Mouse (Mus musculus) large intestine, adult 2 months (tissue): ENCODE data around the gene Ube2q1. TPM values are rescaled to one million over a fixed set of nuclear protein-coding genes. Genes with fewer than 3 reads are reported as not detected.
"Not testable (repeated sequence)": the region's sequence is repeated elsewhere in the genome, so short reads cannot be mapped to it uniquely, and the experiment has no call there.

Experiments used
- DNase-seq: peaks from one replicate; pipeline ENCODE4 v3.0.0-alpha.2; 2012; ENCODE audit warnings: low read depth, low spot score
- WGBS: fragments of 180-500 bp; shearing (Covaris S2); methylation state at CpG from one replicate; pipeline ENCODE4 v1.1.7; 2018; 5-methylcytosine and 5-hydroxymethylcytosine counted together
- polyA plus RNA-seq: library from polyadenylated mRNA; depleted of rRNA; stranded (reverse); fragments of >200 nt; gene quantifications from 2 replicates; pipeline ENCODE4 v1.2.3, GENCODE M21; 2012

The Ube2q1 gene
- polyA plus RNA-seq, 1 experiment = 24.6 TPM

GRCm38 (mm10) chr3:89784991-89785753 lies 11.8 kb downstream of the Ube2q1 start:
- no peak for DNase-seq
- 11% methylated on average over 11 of the region's 11 CpGs for WGBS

GRCm38 (mm10) chr3:89786275-89786674 lies 12.9 kb downstream of the Ube2q1 start:
- DNase-seq = no peak

DNA sequence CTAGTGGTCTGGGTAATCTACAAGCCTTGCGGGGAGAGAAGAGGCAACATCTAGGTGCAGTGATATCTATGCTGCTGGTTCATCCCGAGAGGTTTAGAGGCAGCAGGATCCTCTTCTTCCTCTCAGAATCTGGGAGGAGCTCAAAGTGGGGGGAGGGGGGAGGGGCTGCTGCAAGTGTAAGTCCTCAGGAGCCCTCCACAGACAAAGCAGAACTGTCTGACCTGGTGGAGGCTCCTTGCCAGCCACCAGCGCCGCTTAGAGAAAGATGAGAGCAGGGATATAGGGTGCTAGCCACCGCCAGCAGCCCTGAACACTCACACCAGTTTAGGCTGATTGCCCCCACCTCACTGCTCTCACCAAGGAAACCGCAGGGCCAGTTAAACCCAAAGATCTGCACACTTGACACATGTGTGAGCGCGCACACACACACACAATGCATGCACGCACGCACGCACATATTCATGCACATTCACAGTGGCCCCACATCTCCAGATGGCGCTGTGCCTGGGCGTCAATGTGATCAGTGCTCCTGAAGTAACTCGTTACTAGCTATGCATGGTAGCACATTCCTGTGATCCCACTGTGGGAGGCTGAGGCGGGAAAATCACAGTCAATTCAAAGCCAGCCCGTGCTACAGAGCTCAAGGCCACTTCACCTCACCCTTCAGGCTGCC lies 15.4 kb downstream of the Ube2q1 start:
- DNase-seq = no peak
- WGBS = 75% methylated on average over 16 of the region's 16 CpGs

More at GRCm38 (mm10) chr3:89786275-89786674, 12.9 kb downstream of the Ube2q1 start:
- 90% methylated on average over 6 of the region's 6 CpGs for WGBS

GRCm38 (mm10) chr3:89794616-89795015 lies 21.2 kb downstream of the Ube2q1 start:
- 68% methylated on average over 2 of the region's 2 CpGs for WGBS

DNA sequence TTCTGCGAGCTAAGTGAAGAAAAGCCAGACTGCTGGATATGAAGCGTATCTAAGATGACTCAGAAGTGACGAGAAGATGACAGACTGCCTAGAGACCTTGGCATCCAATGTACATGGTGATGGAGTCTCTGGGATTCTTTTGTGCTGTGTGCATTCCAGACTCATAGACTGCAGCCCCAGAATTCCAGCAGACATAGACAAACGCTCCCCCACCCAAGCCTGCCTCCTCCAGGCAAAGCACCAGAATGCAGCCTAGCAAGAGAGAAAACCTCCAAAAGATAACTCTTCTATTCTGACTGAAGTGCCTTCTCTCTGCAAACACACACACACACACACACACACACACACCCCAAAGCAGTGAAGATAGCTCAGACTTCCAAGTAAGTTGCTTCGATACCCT lies 22.3 kb downstream of the Ube2q1 start:
- WGBS = 45% methylated on average over 5 of the region's 5 CpGs
- no peak for DNase-seq

More at GRCm38 (mm10) chr3:89794616-89795015, 21.2 kb downstream of the Ube2q1 start:
- no peak for DNase-seq

- 32% methylated on average over 4 of the region's 4 CpGs for WGBS
Observed at GRCm38 (mm10) chr3:89796358-89796757, 22.9 kb downstream of the Ube2q1 start.

DNA sequence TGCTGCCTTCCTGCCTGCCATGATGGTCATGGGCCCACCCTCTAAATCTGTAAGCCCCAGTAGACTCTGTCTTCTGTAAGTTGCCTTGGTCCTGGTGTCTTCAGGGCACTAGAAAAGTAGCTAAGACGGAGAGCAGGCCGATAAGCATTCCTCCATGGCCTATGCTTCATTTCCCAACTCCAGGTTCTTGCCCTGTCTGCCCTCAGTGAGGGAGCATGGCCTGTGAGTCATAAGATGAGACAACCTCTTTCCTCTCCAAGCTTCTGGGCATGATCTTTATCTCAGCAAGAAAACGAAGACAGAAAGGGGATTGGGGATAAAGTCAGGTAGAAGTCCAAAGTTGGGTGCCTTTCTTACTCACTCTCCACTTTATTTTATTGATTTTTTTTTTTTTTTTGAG lies 25.1 kb downstream of the Ube2q1 start:
- 70% methylated on average over 3 of the region's 3 CpGs for WGBS
- DNase-seq = no peak

More at GRCm38 (mm10) chr3:89796358-89796757, 22.9 kb downstream of the Ube2q1 start:
- no peak for DNase-seq

- no peak for DNase-seq
- 36% methylated on average over 13 of the region's 13 CpGs for WGBS
Observed at GRCm38 (mm10) chr3:89799476-89799875, 26.1 kb downstream of the Ube2q1 start.

DNA sequence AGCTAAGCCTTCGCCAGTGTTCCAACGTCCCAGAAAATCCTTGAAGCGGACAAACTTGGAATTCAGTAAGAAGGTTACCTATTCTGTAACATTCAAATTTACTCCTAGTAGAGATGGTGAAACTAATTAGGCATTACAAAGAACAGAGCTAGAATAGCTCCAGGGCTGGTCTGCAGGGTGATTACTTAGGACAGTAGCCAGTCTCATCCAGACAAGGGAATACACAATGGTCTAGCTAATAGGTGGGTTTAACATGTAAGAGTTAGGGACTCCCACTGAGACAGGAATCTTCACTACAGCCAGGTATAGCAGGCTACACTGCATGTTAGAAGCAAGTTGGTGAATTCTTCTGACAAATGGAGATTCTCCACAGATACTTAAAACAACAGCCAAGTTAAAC lies 26.7 kb downstream of the Ube2q1 start:
- not testable (repeated sequence) for DNase-seq
- WGBS = 79% methylated on average over 3 of the region's 3 CpGs

DNA sequence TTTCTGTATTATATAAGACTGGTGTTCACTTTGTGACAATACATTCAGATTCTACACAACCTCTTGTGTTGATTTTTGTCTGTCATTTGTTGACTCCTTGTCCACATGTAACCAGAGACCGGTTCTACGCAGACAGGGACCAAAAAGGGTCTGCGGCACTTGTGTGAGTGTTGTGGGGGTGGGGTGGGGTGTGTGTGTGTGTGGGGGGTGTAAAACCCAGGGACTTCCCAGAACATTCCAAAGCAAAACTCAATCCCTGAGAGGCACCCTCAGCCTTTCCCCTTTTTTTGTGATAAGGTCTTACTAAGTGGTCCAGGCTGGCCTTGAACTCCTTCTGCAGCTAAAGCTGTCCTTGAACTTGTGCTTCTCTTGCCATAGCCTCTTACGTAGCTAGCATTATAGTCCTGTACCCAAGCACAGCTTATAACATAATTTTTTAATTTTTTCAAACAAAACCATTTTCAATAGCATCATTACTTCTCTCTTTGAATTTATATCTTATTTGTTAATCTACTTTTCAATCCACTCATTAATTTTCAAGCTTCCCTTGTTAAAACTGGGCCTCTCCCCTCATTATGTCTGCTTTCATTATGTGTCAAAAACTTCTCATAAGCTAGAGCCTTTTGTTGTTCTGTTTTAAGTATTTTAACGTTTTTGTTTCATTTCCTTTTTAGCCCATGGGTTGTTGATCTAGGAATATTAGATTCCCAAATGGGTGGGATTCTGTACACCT lies 27.5 kb downstream of the Ube2q1 start:
- WGBS = 74% methylated on average over 5 of the region's 5 CpGs
- no peak for DNase-seq

DNA sequence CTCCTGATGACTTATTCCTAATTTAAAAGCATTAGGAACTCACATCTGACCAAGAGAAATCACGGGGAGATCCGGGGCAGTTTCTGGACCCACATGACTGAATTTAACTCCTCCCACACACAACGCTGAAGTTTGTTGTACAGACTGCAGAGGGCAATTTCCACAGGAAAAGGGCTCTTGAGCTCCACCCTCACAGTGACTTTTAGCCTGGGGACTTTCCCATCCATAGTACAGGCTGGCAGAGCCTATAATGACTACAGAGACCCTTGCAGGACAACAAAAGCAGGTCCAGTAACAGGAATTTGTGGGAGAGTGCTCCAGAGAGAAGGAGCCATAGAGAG lies 28.1 kb downstream of the Ube2q1 start:
- DNase-seq = peak; percentile 11

GRCm38 (mm10) chr3:89802876-89803275 lies 29.5 kb downstream of the Ube2q1 start:
- DNase-seq = no peak
- WGBS = 80% methylated on average over 15 of the region's 15 CpGs

More for the DNA sequence above, 28.1 kb downstream of the Ube2q1 start:
- WGBS = under 1% methylated on average over 3 of the region's 3 CpGs

GRCm38 (mm10) chr3:89805179-89805578 lies 31.8 kb downstream of the Ube2q1 start:
- WGBS = 70% methylated on average over 4 of the region's 4 CpGs

GRCm38 (mm10) chr3:89806751-89807150 lies 33.3 kb downstream of the Ube2q1 start:
- no peak for DNase-seq
- WGBS = 92% methylated on average over 2 of the region's 2 CpGs

More at GRCm38 (mm10) chr3:89805179-89805578, 31.8 kb downstream of the Ube2q1 start:
- DNase-seq = no peak

DNA sequence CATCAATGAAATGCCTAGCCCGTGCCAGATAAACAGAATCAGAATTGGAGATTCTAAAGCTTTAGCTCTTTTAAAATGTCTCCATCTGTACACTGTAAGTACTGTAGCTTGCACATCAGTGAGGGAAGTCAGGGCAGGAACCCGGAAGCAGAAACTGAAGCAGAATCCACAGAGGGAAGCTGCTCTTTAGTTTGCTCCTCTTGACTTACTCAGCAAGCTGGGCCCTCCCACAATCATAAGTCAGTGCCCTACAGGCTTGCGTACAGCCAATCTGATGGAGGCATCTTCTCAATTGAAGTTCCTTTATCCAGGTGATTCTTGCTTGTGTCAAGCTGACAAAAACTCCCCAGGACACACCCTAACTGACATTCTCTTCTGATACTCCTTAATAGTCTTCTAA lies 33.8 kb downstream of the Ube2q1 start:
- WGBS = 95% methylated on average over 3 of the region's 3 CpGs
- no peak for DNase-seq

DNA sequence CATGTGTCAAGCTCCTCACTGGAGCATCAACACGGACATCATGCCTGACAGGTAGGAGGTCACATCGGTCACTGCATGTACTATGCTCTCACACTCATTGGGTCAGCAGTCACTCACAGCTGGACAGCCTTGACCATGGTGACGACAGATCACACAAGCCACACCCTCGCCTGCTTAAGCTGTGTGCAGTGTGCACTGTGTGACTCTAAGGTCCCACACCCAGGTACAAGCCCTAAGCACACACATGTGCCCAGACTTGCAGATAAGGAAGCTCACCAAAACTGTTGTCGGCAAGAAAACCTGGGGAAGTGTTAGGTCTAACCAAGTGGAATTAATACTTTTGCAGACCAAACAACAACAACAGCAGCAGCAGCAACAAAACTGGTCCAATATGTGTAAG lies 34.5 kb downstream of the Ube2q1 start:
- DNase-seq = peak; percentile 27
- WGBS = 40% methylated on average over 5 of the region's 5 CpGs

DNA sequence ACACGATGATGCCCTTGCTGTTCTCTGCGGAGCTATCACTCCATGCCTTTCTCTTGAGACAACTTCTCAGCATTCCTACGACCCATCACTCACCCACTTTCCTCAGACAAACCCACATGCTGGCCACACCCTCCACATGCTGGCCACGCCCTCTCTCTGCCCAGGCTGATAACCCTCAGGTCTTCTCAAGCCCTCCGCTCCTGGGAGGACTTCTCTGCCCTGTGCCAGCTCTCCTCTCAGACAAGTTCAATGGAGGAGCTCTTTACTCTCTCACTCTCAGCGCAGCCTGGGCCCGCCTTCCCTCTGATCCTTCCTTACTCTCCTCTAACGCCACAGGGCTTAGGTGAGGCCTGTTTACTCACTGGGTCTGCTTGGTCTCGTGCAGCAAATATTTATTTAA lies 35.2 kb downstream of the Ube2q1 start:
- DNase-seq = no peak
- 38% methylated on average over 9 of the region's 9 CpGs for WGBS

GRCm38 (mm10) chr3:89810841-89811240 lies 37.4 kb downstream of the Ube2q1 start:
- DNase-seq = no peak

GRCm38 (mm10) chr3:89812166-89812565 lies 38.8 kb downstream of the Ube2q1 start:
- WGBS = 59% methylated on average over 3 of the region's 3 CpGs
- DNase-seq = no peak

DNA sequence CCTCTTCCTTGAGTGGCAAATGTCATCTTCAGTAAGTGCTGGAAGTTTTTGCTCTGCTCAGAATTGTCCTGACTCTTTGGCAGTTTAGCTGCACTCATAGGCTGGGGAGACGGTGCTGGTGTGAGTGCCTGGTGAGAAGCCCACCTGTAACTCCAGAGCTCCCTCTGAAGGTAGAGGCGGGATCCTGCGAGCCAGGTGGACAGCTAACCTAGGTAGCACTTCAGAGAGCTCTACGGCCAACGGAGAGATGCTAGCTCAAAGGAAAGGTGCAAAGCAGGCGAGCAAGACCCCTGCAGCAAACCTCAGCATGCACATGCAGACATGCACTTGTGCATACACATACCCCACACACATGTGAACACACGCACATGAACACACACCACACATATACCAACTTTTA lies 40.6 kb downstream of the Ube2q1 start:
- WGBS = 76% methylated on average over 7 of the region's 7 CpGs
- DNase-seq = no peak
